Mouse (Mus musculus) testis, adult 2 months (tissue): ENCODE results near the gene Gm49384. TPM values are rescaled to one million over a fixed set of nuclear protein-coding genes. Genes with fewer than 3 reads are reported as not detected.

Experiments
- H3K27ac ChIP-seq: fragments of 200-500 bp; 2 replicates; pipeline ENCODE4 v1.5.1; 2012; ENCODE audit warnings: low read depth, low read length; ENCODE audit not compliant: control insufficient read depth, insufficient read depth
- H3K27me3 ChIP-seq: fragments of 200-500 bp; 2 replicates; pipeline ENCODE4 v1.6.1; 2012; ENCODE audit warnings: mild to moderate bottlenecking, low read length, moderate library complexity; ENCODE audit not compliant: control insufficient read depth, insufficient read depth
- H3K36me3 ChIP-seq: fragments of 200-500 bp; 2 replicates; pipeline ENCODE4 v1.6.1; 2012; ENCODE audit warnings: mild to moderate bottlenecking, low read length; ENCODE audit not compliant: control insufficient read depth, insufficient read depth
- H3K4me1 ChIP-seq: fragments of 200-500 bp; 2 replicates; pipeline ENCODE4 v1.6.1; 2012; ENCODE audit warnings: low read length; ENCODE audit not compliant: control insufficient read depth, insufficient read depth
- H3K4me3 ChIP-seq: fragments of 200-500 bp; 2 replicates; pipeline ENCODE4 v1.5.1; 2012; ENCODE audit warnings: low read depth, mild to moderate bottlenecking, low read length, moderate library complexity, mixed read lengths; ENCODE audit not compliant: control insufficient read depth
- CTCF ChIP-seq: fragments of 200-500 bp; IDR thresholded peaks from 2 replicates; pipeline ENCODE4 v1.5.1; 2012; ENCODE audit warnings: low read depth, mild to moderate bottlenecking, inconsistent platforms, low read length, moderate library complexity; ENCODE audit not compliant: control insufficient read depth, insufficient read depth, insufficient replicate concordance
- POLR2A ChIP-seq: fragments of 200-500 bp; IDR thresholded peaks from 2 replicates; pipeline ENCODE4 v1.6.1; 2012; ENCODE audit warnings: low read depth, mild to moderate bottlenecking, inconsistent platforms, low read length, moderate library complexity; ENCODE audit not compliant: control insufficient read depth
- polyA plus RNA-seq: library from polyadenylated mRNA; depleted of rRNA; stranded (reverse); fragments of >200 nt; gene quantifications from 2 replicates; pipeline ENCODE4 v1.2.3, GENCODE M21; 2012

Gene Gm49384
- polyA plus RNA-seq, 1 experiment: 0.20 TPM

DNA sequence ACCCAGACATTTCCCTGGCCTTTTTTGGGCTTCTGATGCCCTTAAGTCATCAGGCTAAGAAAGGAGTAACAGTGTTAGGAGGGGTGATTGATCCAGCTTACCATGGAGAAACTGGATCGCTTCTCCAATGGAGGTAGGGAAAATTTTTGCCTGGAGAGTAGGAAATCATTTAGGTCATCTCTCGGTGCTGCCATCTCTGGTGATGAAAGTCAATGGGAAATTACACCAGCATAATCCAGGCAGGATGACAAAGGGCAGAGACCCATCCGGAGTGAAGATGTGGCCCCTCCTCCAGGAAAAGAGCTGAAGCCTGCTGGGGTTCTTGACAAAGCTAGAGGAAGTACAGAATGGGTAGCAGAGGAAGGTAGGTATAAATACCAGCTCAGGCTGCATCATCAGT lies 34.2 kb upstream of the Gm49384 start:
- H3K4me3 ChIP-seq: no peak overlapping the region
- peaks cover 5% of the 10 kb centered on the region for H3K4me1 ChIP-seq
- H3K27me3 ChIP-seq: no peaks in the 10 kb centered on the region
- no peak for TF ChIP-seq POLR2A
- no peak for TF ChIP-seq CTCF
- H3K27ac ChIP-seq: no peak overlapping the region
- H3K36me3 ChIP-seq: no peaks in the 10 kb centered on the region

- no peak for TF ChIP-seq CTCF
- TF ChIP-seq POLR2A: no peak
- H3K4me1 ChIP-seq: peaks cover 5% of the 10 kb centered on the region
- H3K4me3 ChIP-seq: peak overlapping the region; percentile 42
- no peaks in the 10 kb centered on the region for H3K36me3 ChIP-seq
- no peaks in the 10 kb centered on the region for H3K27me3 ChIP-seq
- H3K27ac ChIP-seq: 0 out of 2 replicates have a peak overlapping the region, but pooled peaks have one; percentile 21
Observed at GRCm38 (mm10) chr12:69235782-69236181, 31.7 kb upstream of the Gm49384 start.

- no peaks in the 10 kb centered on the region for H3K36me3 ChIP-seq
- no peaks in the 10 kb centered on the region for H3K4me1 ChIP-seq
- H3K27ac ChIP-seq: no peak overlapping the region
- TF ChIP-seq POLR2A (no peak), CTCF (peak; percentile 25; the same call in 1 of the 2 replicates)
- no peak overlapping the region for H3K4me3 ChIP-seq
- H3K27me3 ChIP-seq: no peaks in the 10 kb centered on the region
Observed at GRCm38 (mm10) chr12:69229251-69229650, 25.2 kb upstream of the Gm49384 start.

GRCm38 (mm10) chr12:69227776-69228466 lies 23.9 kb upstream of the Gm49384 start, which contains the start of gene Pole2:
Gene Pole2, minus strand, starts transcription at chr12:69228195.
- Histone ChIP-seq H3K4me1 (no peaks in the 10 kb centered on the region), H3K4me3 (peak within 1 kb of the TSS; percentile 93), H3K27ac (no peak within 1 kb of the TSS; the same call in 1 of the 2 replicates), H3K36me3 (no peaks in the 10 kb centered on the region), H3K27me3 (no peaks in the 10 kb centered on the region)
- TF ChIP-seq CTCF: no peak
- TF ChIP-seq POLR2A: 0 out of 2 replicates have a peak, but pooled peaks have one; percentile 19

- H3K36me3 ChIP-seq: no peaks in the 10 kb centered on the region
- no peak overlapping the region for H3K27ac ChIP-seq
- H3K4me1 ChIP-seq: no peaks in the 10 kb centered on the region
- TF ChIP-seq POLR2A (no peak), CTCF (no peak)
- H3K4me3 ChIP-seq: no peak overlapping the region
- no peaks in the 10 kb centered on the region for H3K27me3 ChIP-seq
Observed at GRCm38 (mm10) chr12:69220613-69221277, 16.7 kb upstream of the Gm49384 start.

DNA sequence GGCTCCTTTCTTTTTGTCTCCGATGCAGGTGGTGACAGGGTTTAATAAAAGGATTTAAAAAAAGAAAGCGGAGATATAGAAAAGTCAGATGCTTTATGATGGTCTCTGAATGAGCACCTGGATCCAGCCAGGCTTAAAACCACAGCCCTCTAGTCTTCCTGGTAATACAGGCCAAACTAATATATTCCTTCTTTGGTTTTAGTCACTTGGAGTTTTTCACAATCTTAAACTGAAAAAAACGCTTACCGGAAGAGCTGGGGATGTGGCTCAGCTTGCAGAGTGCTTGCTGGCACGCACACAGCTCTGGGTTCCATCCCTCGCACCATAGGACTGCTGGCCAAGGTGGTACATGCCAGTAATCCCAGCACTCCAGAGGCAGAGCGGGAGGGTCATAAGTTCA lies 12.5 kb upstream of the Gm49384 start:
- TF ChIP-seq CTCF (no peak), POLR2A (no peak)
- Histone ChIP-seq H3K27me3 (no peaks in the 10 kb centered on the region), H3K4me1 (no peaks in the 10 kb centered on the region), H3K36me3 (no peaks in the 10 kb centered on the region), H3K27ac (no peak overlapping the region), H3K4me3 (no peak overlapping the region)

DNA sequence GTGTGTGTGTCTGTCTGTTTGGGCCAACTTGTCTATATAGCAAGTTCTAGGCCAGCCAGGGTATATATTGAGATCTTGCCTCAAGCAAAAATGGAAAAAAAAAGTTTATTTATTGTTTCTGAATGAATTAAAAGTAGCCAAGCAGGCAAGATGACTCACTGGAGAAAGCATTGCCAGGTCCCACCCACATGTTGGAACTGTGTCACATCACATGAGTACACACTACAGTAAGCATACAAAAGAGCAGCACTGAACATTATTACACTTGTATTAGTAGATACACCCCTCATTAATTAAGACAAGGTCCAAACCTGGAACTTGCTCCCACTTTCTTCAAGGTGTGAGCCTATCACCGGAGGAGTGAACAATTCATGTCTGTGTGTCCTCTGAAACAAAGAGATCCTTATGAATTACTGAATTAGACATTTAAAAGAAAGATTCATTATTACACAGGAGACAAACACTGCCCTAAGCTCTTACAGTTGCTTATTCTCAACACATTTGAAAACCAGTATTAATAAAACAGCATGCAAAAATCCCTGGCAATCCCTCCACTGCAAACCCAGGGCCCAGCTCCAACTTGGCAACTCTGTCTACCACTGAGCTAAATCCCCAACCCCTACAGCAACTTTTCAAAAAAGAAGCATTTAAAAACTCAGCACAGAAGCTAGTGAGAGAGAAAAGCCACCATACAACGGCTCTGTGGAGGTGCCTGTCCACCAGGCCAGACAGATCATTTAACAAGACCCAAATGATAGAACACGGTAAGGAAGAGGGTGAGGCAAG lies 11.1 kb upstream of the Gm49384 start:
- H3K4me3 ChIP-seq: no peak overlapping the region
- H3K27ac ChIP-seq: no peak overlapping the region
- no peak for TF ChIP-seq CTCF
- TF ChIP-seq POLR2A: no peak
- H3K36me3 ChIP-seq: no peaks in the 10 kb centered on the region
- H3K27me3 ChIP-seq: no peaks in the 10 kb centered on the region
- no peaks in the 10 kb centered on the region for H3K4me1 ChIP-seq
